Mouse (Mus musculus) ES-Bruce4 (cell line): ENCODE results near the gene Maml2. TPM values are rescaled to one million over a fixed set of nuclear protein-coding genes. Genes with fewer than 3 reads are reported as not detected.

ENCODE experiments used
- H3K27ac ChIP-seq: 2 replicates; pipeline ENCODE4 v1.5.1; 2012; ENCODE audit warnings: low read length, inconsistent platforms; ENCODE audit not compliant: insufficient read depth
- H3K27me3 ChIP-seq: 2 replicates; pipeline ENCODE4 v1.6.1; 2012; ENCODE audit warnings: mild to moderate bottlenecking, low read length, inconsistent platforms; ENCODE audit not compliant: control insufficient read depth, poor library complexity, insufficient read depth, severe bottlenecking
- H3K36me3 ChIP-seq: 2 replicates; pipeline ENCODE4 v1.6.1; 2012; ENCODE audit warnings: inconsistent platforms, mild to moderate bottlenecking, low read length, moderate library complexity; ENCODE audit not compliant: control insufficient read depth, poor library complexity, insufficient read depth, severe bottlenecking
- H3K4me1 ChIP-seq: one replicate; pipeline ENCODE4 v1.8.1; 2011; ENCODE audit warnings: low read length; ENCODE audit not compliant: control insufficient read depth, insufficient read depth
- H3K4me3 ChIP-seq: 2 replicates; pipeline ENCODE4 v1.5.1; 2011; ENCODE audit warnings: low read depth, mild to moderate bottlenecking, low read length
- H3K9ac ChIP-seq: 2 replicates; pipeline ENCODE4 v1.6.1; 2012; ENCODE audit warnings: low read depth, mild to moderate bottlenecking, inconsistent platforms; ENCODE audit not compliant: poor library complexity, severe bottlenecking
- H3K9me3 ChIP-seq: replicated peaks from 2 replicates; pipeline ENCODE4 v1.6.1; 2012; ENCODE audit warnings: mild to moderate bottlenecking, low read length, inconsistent platforms; ENCODE audit not compliant: control insufficient read depth, poor library complexity, insufficient read depth, severe bottlenecking
- CTCF ChIP-seq: IDR thresholded peaks from one replicate; pipeline ENCODE4 v1.8.1; 2011; ENCODE audit warnings: low read depth, low read length
- EP300 ChIP-seq: IDR thresholded peaks from 2 replicates; pipeline ENCODE4 v1.6.1; 2011; ENCODE audit warnings: low read depth, low read length; ENCODE audit not compliant: insufficient read depth
- POLR2A ChIP-seq: IDR thresholded peaks from one replicate; pipeline ENCODE4 v1.8.1; 2011; ENCODE audit warnings: low read length; ENCODE audit not compliant: insufficient read depth
- polyA plus RNA-seq: library from polyadenylated mRNA; stranded (reverse); fragments of >200 nt; gene quantifications from 2 replicates; pipeline ENCODE4 v1.2.4, GENCODE M21; 2011; ENCODE audit warnings: low read depth; ENCODE audit not compliant: missing spikeins, insufficient read depth, insufficient read length

Gene Maml2
- polyA plus RNA-seq, 1 experiment, result 1.4 TPM

GRCm38 (mm10) chr9:13533076-13533707 lies 235.4 kb downstream of the Maml2 start:
- Histone ChIP-seq H3K27me3 (no peaks in the 10 kb centered on the region), H3K9me3 (no peaks in the 10 kb centered on the region), H3K9ac (no peak overlapping the region), H3K4me3 (no peak overlapping the region), H3K27ac (no peak overlapping the region), H3K4me1 (no peaks in the 10 kb centered on the region), H3K36me3 (no peaks in the 10 kb centered on the region)
- no peak for TF ChIP-seq CTCF
- no peak for TF ChIP-seq EP300
- no peak for TF ChIP-seq POLR2A

GRCm38 (mm10) chr9:13535803-13536202 lies 238.0 kb downstream of the Maml2 start:
- Histone ChIP-seq H3K4me3 (no peak overlapping the region), H3K4me1 (no peaks in the 10 kb centered on the region), H3K9me3 (no peaks in the 10 kb centered on the region), H3K9ac (no peak overlapping the region), H3K27ac (no peak overlapping the region), H3K27me3 (no peaks in the 10 kb centered on the region), H3K36me3 (no peaks in the 10 kb centered on the region)
- TF ChIP-seq POLR2A (no peak), EP300 (no peak), CTCF (no peak)

DNA sequence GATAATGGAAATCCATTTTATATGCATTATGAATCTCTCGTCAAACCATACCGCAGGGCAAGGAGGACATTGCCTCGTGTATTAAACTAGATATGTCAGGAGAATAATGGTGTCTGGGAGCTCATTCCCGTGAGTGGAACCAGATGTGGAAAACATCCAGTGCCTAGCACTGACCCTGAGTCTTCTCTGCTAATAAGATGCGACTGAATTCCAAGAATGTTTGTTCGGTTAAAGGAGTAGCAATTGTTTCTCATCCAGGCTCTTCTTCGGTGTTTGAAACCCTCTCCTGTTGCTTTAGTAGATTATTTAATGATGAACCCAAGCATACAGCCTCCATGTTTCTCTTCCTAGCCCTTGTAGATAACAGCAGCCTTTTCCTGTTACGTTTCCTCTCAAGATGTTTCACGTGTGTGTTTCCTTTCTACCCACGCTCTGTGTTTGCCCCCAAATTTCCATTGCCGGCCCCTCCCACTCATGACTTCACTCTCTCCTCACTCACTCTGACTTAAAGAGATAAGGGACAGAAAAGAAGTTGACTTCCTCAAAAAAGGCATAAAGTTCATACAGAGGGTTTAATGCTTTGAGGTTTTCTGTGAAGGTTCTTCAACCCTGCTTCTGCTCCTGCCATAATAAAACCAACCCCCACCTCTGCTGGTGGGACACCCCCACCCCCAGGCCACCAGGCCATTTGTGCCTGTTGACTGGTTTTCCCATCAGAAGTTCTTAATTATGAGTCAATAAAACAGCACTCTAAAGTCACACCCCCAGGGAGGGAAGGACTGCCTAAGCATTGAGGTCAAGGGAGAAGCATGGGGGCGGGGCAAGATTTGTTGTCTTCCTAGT lies 238.9 kb downstream of the Maml2 start:
- Histone ChIP-seq H3K36me3 (no peaks in the 10 kb centered on the region), H3K27me3 (no peaks in the 10 kb centered on the region), H3K27ac (no peak overlapping the region), H3K9me3 (no peaks in the 10 kb centered on the region), H3K9ac (no peak overlapping the region), H3K4me3 (no peak overlapping the region), H3K4me1 (no peaks in the 10 kb centered on the region)
- TF ChIP-seq POLR2A (no peak), EP300 (no peak), CTCF (no peak)

DNA sequence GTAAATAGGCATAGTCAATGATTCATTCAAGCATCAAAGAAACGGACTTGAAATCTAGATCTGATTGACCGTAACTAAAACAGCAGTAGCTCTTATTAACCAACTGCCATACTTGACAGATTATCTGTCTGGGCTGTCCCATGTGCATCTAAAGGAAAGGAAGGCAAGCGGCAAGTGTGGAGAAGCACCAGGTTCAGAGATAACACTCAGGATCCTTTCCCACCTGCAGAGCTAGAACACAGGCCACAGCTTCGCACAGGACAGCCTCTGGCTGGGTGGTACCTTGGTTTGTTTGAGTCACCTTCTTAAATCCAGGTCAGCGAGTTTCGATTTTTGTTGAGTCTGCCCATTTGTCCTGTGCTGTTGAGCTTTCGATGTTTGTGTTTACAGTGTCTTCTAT lies 240.4 kb downstream of the Maml2 start:
- no peaks in the 10 kb centered on the region for H3K9me3 ChIP-seq
- H3K36me3 ChIP-seq, result no peaks in the 10 kb centered on the region
- H3K4me3 ChIP-seq, result no peak overlapping the region
- H3K9ac ChIP-seq, result no peak overlapping the region
- no peaks in the 10 kb centered on the region for H3K27me3 ChIP-seq
- no peak for TF ChIP-seq EP300
- no peak for TF ChIP-seq POLR2A
- TF ChIP-seq CTCF, result no peak
- no peaks in the 10 kb centered on the region for H3K4me1 ChIP-seq
- H3K27ac ChIP-seq, result no peak overlapping the region

GRCm38 (mm10) chr9:13539535-13539934 lies 241.8 kb downstream of the Maml2 start:
- no peaks in the 10 kb centered on the region for H3K4me1 ChIP-seq
- H3K9ac ChIP-seq, result no peak overlapping the region
- H3K4me3 ChIP-seq, result no peak overlapping the region

DNA sequence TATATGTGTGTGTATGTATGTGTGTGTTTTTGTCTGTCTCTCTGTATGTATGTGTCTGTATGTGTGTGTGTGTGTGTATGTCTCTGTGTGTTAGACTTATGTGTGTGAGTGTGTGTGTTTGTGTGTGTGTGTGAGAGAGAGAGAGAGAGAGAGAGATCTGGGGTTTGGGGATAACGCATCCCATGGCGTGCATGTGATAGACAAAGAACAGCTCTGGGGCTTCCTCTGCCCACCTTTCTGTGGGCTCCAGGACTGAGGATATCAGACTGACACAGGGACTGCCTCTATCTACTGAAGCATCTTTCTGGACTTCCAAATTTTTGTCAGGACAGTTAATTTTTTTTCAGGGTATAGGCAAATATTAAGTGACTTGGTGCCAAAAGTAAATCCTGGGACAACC lies 242.5 kb downstream of the Maml2 start:
- H3K9me3 ChIP-seq, result no peaks in the 10 kb centered on the region
- no peaks in the 10 kb centered on the region for H3K4me1 ChIP-seq
- no peak overlapping the region for H3K27ac ChIP-seq
- TF ChIP-seq POLR2A, result no peak
- TF ChIP-seq CTCF, result no peak
- TF ChIP-seq EP300, result no peak
- no peaks in the 10 kb centered on the region for H3K36me3 ChIP-seq
- H3K4me3 ChIP-seq, result no peak overlapping the region
- H3K9ac ChIP-seq, result no peak overlapping the region
- no peaks in the 10 kb centered on the region for H3K27me3 ChIP-seq

More at GRCm38 (mm10) chr9:13539535-13539934, 241.8 kb downstream of the Maml2 start:
- H3K27me3 ChIP-seq, result no peaks in the 10 kb centered on the region
- no peaks in the 10 kb centered on the region for H3K9me3 ChIP-seq
- no peak for TF ChIP-seq POLR2A
- no peak overlapping the region for H3K27ac ChIP-seq
- no peaks in the 10 kb centered on the region for H3K36me3 ChIP-seq
